Mouse (Mus musculus) stomach, embryonic 15.5 days (tissue): ENCODE data around the gene Eml3. TPM values are rescaled to one million over a fixed set of nuclear protein-coding genes. Genes with fewer than 3 reads are reported as not detected.
A peak's percentile ranks its signal among the peaks of the same experiment; 100 is the strongest.

Source experiments
- ATAC-seq: fragments of 200-750 bp; cut with Nextera tagmentation; 2 replicates; pipeline ENCODE4 v1.8.0; 2017; ENCODE audit warnings: low read depth, moderate number of reproducible peaks, moderate TSS enrichment; ENCODE audit not compliant: insufficient read depth, low FRiP score
- H3K27ac ChIP-seq: fragments of 300-500 bp; sonication (generic); 2 replicates; pipeline ENCODE4 v1.5.1; 2015; ENCODE audit warnings: mild to moderate bottlenecking, inconsistent platforms
- H3K27me3 ChIP-seq: fragments of 300-500 bp; sonication (generic); replicated peaks from 2 replicates; pipeline ENCODE4 v1.6.1; 2015; ENCODE audit warnings: inconsistent platforms
- H3K36me3 ChIP-seq: fragments of 300-500 bp; sonication (generic); 2 replicates; pipeline ENCODE4 v1.6.1; 2015; ENCODE audit warnings: inconsistent platforms
- H3K4me1 ChIP-seq: fragments of 300-500 bp; sonication (generic); 2 replicates; pipeline ENCODE4 v1.6.1; 2015; ENCODE audit warnings: inconsistent platforms
- H3K4me2 ChIP-seq: fragments of 300-500 bp; sonication (generic); 2 replicates; pipeline ENCODE4 v1.6.1; 2015; ENCODE audit warnings: mild to moderate bottlenecking, inconsistent platforms
- H3K4me3 ChIP-seq: fragments of 300-500 bp; sonication (generic); replicated peaks from 2 replicates; pipeline ENCODE4 v1.5.1; 2015; ENCODE audit warnings: inconsistent platforms
- H3K9ac ChIP-seq: fragments of 300-500 bp; sonication (generic); 2 replicates; pipeline ENCODE4 v1.6.1; 2015; ENCODE audit warnings: inconsistent platforms
- H3K9me3 ChIP-seq: fragments of 300-500 bp; sonication (generic); 2 replicates; pipeline ENCODE4 v1.6.1; 2016; ENCODE audit warnings: inconsistent platforms
- WGBS: fragments of 180-500 bp; shearing (Covaris S2); methylation state at CpG from one replicate; pipeline ENCODE4 v1.1.7; 2015; 5-methylcytosine and 5-hydroxymethylcytosine counted together
- polyA plus RNA-seq: library from polyadenylated mRNA; unstranded; fragments of >200 nt; fragmentation: Nextera tagmentation; extraction: Ambion mirVana; gene quantifications from 2 replicates; pipeline ENCODE4 v1.2.1, GENCODE M21; 2015

Eml3 gene
- polyA plus RNA-seq, 1 experiment from 2014 or later, result 31.7 TPM

DNA sequence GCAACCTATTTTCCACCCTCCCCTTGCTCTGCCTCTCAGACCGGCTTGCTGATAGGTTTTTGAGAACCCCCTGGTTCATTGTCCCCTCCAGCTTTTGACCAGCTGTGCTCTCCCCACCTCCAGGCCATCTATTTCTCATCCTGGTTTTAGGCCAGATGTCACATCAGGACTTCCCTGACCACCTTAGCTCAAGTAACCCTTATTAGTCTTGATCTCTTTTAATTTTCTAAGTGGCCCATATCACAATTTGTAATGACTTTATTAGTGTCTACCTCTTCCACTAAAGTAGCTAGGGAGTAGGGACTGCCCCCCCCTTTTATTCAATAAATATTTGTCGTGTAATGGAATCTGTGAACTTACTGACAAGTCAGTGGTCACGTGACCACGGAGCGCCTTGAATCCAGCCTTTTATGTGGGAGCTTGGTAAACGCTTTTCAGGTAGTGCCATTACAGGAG lies 8.5 kb upstream of the Eml3 start:
- peaks cover 17% of the 10 kb centered on the region for H3K36me3 ChIP-seq
- H3K9me3 ChIP-seq, result no peaks in the 10 kb centered on the region
- no peaks in the 10 kb centered on the region for H3K27me3 ChIP-seq
- H3K4me3 ChIP-seq, result peak overlapping the region; percentile 79
- under 1% methylated on average over 6 of the region's 6 CpGs for WGBS
- H3K4me2 ChIP-seq, result peak overlapping the region; percentile 65
- H3K4me1 ChIP-seq, result peaks cover 12% of the 10 kb centered on the region; the same call in 1 of the 2 replicates
- peak overlapping the region; percentile 64 for H3K9ac ChIP-seq
- ATAC-seq, result peak; percentile 17; the same call in 1 of the 2 replicates
- H3K27ac ChIP-seq, result peak overlapping the region; percentile 89

DNA sequence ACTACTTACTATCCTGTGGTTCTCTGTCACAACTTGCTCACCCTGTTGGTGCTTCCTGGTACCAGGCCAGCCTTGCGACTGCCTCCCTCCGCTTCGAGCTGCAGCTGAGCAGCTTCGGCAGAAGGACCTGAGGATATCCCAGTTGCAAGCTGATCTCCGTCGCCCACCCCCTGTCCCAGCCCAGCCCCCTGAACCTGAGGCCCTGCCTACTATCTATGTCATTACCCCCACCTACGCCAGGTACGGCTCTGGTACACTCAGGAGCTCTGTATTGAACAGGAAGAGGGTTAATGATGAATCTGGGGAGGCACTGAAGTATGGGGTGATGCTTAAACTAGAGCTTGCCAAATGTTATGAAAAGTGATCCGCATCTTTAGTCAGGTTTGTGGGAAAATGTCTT lies 7.6 kb upstream of the Eml3 start:
- Histone ChIP-seq H3K4me2 (peak overlapping the region; percentile 65), H3K4me3 (peak overlapping the region; percentile 79; the same call in 1 of the 2 replicates), H3K9ac (no peak overlapping the region), H3K36me3 (peaks cover 9% of the 10 kb centered on the region; the same call in 1 of the 2 replicates), H3K9me3 (no peaks in the 10 kb centered on the region), H3K27me3 (no peaks in the 10 kb centered on the region), H3K27ac (no peak overlapping the region), H3K4me1 (peaks cover 12% of the 10 kb centered on the region; the same call in 1 of the 2 replicates)
- 75% methylated on average over 9 of the region's 9 CpGs for WGBS
- ATAC-seq, result no peak

DNA sequence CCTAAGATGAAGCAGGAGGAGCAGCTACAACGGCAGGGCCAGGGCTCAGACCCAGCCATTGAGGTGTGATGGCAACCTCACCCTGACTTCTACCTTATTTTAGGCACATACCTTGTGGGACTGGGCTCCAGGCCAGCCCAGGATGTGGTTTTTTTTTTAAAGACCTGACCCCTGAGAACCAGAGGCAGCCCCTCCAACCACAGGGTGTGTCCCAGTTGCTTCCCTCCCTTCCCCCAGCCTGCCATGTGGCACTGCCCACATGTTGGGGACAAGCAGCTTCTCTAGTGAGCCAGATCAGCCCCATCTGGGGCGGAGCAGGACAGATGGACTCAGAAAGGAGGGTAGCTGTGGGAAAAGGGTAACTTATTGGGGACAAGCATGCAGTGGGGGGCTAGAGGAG lies 2.6 kb upstream of the Eml3 start:
- H3K27ac ChIP-seq, result no peak overlapping the region
- WGBS, result 82% methylated on average over 2 of the region's 2 CpGs
- H3K36me3 ChIP-seq, result 0 out of 2 replicates have a peak, but pooled peaks cover 6% of the 10 kb centered on the region
- H3K9me3 ChIP-seq, result no peaks in the 10 kb centered on the region
- no peak for ATAC-seq
- no peaks in the 10 kb centered on the region for H3K27me3 ChIP-seq
- no peak overlapping the region for H3K4me2 ChIP-seq
- H3K9ac ChIP-seq, result no peak overlapping the region
- H3K4me1 ChIP-seq, result peaks cover 23% of the 10 kb centered on the region
- H3K4me3 ChIP-seq, result no peak overlapping the region

DNA sequence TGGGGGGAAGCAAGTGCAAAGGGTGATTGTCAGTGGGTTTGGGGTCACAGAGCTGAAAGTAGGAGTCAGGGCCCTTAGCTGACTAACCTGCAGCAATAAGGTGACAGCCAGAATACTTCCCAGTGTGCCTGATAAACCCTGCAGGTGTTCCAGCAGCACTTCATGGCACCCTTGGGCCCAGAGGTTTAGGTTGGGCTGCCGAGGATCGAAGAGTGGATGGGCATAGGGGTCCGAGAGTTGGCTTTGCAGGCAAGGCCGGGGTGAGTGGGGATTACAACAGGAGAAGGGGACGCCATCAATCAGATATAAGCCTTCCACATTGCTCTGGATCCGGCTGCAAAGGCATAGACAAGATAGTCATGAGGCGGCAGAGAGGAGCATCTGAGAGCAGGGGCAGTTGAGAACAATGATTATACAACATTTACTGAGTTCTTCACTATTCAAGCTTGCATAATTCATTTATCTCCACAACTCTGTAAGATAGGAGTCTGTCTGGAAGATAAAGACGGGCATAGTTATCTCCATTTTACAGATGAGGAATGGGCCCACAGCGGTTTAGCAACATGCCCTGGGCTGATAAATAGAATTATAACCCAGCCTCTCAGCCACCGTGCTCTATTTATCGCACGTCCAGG lies 1.3 kb upstream of the Eml3 start:
- Histone ChIP-seq H3K27ac (no peak overlapping the region), H3K27me3 (no peaks in the 10 kb centered on the region), H3K4me2 (no peak overlapping the region), H3K36me3 (0 out of 2 replicates have a peak, but pooled peaks cover 7% of the 10 kb centered on the region), H3K9me3 (no peaks in the 10 kb centered on the region), H3K4me1 (peaks cover 22% of the 10 kb centered on the region), H3K4me3 (no peak overlapping the region), H3K9ac (no peak overlapping the region)
- WGBS, result 79% methylated on average over 12 of the region's 12 CpGs
- ATAC-seq, result no peak

DNA sequence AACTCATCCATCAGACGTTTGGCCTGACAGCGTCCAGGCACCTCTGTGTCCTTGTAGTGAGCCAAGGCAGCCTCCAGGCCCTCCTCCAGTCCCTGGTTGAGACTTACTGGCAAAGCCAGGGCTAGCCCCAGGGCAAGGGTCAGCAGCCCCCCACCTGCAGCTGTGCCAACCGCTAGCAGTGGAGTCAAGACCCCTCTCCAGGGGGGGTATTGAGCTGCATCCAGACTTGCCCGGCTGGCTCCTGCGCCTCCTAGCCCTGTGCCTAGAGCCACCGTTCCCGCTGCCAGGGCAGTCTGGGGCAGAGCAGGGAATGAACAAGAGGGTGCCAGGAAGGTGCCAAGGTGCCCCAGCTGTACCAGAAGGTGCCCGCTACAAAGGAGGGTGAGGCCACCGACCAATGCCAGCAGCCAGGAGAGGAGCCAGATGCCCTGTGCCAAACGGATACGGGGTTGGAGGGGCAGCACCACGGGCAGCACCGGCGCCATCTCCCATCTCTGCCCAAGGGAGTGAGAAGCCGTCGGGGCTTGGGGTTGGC lies 596 bp upstream of the Eml3 start:
- Histone ChIP-seq H3K36me3 (peaks cover 14% of the 10 kb centered on the region), H3K27me3 (no peaks in the 10 kb centered on the region), H3K4me3 (peak overlapping the region; percentile 75), H3K4me2 (peak overlapping the region; percentile 73), H3K4me1 (peaks cover 22% of the 10 kb centered on the region), H3K9ac (no peak overlapping the region), H3K9me3 (no peaks in the 10 kb centered on the region), H3K27ac (peak overlapping the region; percentile 90; the same call in 1 of the 2 replicates)
- no peak for ATAC-seq
- WGBS, result 27% methylated on average over 16 of the region's 16 CpGs

DNA sequence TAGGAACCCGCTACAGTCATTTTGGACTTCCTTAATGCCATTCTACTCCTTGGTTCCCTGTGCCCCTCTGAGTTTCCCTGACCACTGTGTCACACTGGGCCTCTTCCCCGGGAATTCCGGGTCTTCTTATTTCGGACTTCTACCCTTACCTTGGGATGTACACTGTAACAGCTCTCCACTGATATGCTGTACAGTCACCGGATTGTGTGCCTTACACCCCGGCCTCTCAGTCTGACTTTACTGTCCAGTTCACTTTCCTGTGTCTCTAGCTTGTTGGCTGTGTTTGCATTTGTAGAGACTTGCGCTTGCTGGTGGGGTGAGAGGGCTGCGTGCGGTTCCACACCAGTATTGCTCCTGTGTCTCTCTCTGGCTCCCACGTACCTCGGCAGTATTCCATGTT lies 765 bp downstream of the Eml3 start:
- Histone ChIP-seq H3K27ac (peak overlapping the region; percentile 90), H3K36me3 (peaks cover 25% of the 10 kb centered on the region), H3K4me3 (peak overlapping the region; percentile 75), H3K9me3 (no peaks in the 10 kb centered on the region), H3K9ac (peak overlapping the region; percentile 54), H3K4me1 (peaks cover 22% of the 10 kb centered on the region), H3K27me3 (no peaks in the 10 kb centered on the region), H3K4me2 (peak overlapping the region; percentile 73)
- ATAC-seq, result peak; percentile 6; the same call in 1 of the 2 replicates
- 6% methylated on average over 11 of the region's 11 CpGs for WGBS

DNA sequence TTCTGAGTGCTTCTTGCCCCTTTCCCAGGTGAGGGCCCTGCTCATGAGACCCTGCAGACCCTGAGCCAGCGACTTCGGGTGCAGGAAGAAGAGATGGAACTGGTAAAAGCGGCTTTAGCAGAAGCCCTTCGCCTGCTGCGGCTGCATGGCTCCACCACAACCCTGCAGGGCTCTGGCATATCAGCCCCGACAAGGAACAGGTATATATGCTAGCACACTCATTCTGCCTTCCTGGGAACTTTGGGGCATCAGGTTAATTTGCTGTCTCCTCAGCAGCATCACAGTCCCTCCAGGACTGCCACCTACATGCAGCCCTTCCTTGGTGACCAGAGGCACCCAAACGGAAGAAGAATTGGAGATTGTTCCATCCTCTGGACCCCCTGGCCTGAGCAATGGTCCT lies 1.4 kb downstream of the Eml3 start:
- Histone ChIP-seq H3K27ac (no peak overlapping the region), H3K4me1 (peaks cover 22% of the 10 kb centered on the region), H3K36me3 (peaks cover 22% of the 10 kb centered on the region), H3K27me3 (no peaks in the 10 kb centered on the region), H3K9ac (peak overlapping the region; percentile 54; the same call in 1 of the 2 replicates), H3K9me3 (no peaks in the 10 kb centered on the region), H3K4me3 (peak overlapping the region; percentile 75), H3K4me2 (peak overlapping the region; percentile 73)
- no peak for ATAC-seq
- 84% methylated on average over 7 of the region's 7 CpGs for WGBS

DNA sequence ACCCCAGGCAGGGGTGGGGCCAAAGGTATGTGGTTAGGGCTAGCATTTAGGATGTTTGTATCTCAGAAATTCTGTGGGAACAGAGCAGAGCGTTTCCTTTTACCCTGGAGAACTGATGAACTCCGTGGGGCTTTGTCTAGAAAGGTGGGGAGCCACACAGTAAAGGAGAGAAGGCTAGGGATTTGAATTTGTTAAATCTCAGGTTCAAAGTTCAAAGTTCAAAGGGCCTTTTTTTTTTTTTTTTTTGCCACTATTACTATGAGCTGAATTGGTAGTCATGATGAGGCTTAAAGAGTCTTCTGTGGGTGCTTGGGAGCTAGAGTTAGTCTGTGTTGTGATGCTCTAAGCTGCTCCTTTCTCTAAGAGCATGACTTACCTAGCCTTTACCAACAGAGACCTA lies 7.4 kb downstream of the Eml3 start:
- H3K27ac ChIP-seq, result no peak overlapping the region
- H3K9ac ChIP-seq, result no peak overlapping the region
- H3K4me3 ChIP-seq, result no peak overlapping the region
- no peak for ATAC-seq
- no peaks in the 10 kb centered on the region for H3K9me3 ChIP-seq
- peaks cover 35% of the 10 kb centered on the region for H3K36me3 ChIP-seq
- peaks cover 8% of the 10 kb centered on the region for H3K4me1 ChIP-seq
- WGBS, result 89% methylated on average over 2 of the region's 2 CpGs
- H3K27me3 ChIP-seq, result no peaks in the 10 kb centered on the region
- H3K4me2 ChIP-seq, result no peak overlapping the region

DNA sequence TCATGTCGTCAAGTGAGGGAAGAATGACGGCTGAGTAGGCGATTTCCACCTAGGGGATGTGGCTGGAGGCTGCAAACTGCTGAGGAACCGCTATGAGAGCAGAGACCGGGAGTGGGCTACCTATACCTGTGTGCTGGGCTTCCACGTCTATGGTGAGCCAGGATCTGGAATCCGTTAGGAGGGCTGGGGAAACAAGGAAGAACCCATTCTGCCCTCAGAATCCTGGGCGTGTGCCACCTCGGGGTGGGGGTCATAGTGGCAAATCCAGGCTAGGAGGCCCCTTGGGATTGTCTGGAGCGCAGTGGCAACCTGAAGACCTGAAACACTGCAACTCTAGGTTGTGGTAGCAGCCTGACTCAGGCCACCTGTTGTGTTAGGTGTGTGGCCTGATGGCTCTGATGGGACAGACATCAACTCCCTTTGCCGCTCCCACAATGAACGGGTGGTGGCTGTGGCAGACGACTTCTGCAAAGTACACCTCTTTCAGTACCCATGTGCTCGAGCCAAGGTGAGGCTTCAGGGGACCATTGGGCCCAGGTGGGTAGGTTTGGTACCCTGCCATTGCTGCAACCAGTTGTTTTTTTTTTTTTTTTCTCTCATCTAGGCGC lies 11.3 kb downstream of the Eml3 start:
- no peak for ATAC-seq
- Histone ChIP-seq H3K36me3 (peaks cover 21% of the 10 kb centered on the region), H3K4me1 (peaks cover 30% of the 10 kb centered on the region), H3K27ac (peak overlapping the region; percentile 98; the same call in 1 of the 2 replicates), H3K9me3 (no peaks in the 10 kb centered on the region), H3K9ac (0 out of 2 replicates have a peak overlapping the region, but pooled peaks have one; percentile 50), H3K27me3 (no peaks in the 10 kb centered on the region), H3K4me2 (peak overlapping the region; percentile 67; the same call in 1 of the 2 replicates), H3K4me3 (no peak overlapping the region)
- 76% methylated on average over 15 of the region's 15 CpGs for WGBS

DNA sequence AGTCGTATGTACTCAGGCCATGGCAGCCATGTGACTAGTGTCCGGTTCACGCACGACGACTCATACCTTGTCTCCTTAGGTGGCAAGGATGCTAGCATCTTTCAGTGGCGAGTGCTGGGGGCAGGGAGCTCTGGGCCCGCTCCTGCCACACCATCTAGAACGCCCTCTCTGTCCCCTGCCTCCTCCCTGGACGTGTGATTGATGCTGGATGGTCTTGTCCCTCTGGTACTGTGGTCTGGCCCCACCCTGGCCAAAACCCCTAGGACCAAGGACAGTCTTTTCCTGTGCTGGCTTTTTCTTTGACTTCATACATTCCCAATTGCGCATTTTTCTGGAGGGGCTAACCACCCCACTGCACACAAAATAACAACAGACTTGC lies 11.8 kb downstream of the Eml3 start:
- peaks cover 26% of the 10 kb centered on the region for H3K36me3 ChIP-seq
- no peak for ATAC-seq

DNA sequence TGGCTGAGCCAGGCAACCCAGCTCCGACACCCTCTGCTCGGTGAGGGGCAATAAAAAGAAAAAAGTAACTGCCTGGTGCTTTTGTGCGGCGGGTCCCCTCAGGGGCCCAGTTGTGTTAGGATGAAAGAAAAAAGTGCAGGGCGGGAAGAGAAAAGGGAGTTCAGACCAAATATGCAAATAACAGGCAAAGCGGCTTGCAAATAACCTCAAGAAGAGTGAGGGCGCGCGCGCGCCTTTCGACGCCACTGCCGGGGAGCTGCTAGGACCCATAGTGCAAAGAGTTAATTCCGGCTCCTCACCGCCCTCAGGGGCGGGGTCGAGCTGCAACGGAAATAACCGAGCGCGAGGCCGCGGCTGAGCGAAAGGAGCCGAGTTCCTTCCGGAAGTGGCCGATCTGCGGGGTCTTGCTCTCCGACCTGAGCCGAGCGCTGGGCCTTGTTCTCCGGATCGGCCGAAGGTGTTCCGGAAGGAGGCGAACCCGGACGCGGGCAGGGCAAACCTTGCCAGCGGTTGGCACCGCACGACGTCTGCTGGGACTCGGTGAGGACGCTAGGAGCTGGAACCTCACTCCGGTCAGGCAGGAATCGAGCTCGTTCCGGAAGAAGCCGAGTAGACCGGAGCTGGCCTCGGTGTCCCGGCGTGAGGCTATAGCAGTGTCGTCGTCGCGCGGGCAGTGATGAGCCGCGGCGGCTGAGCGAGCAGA lies 12.3 kb downstream of the Eml3 start, which contains the start of gene Mta2:
Mta2 (plus strand) TSS at position 361 of the 703 bp plus-strand sequence.
- H3K4me3 ChIP-seq, result peak within 1 kb of the TSS; percentile 96
- H3K9ac ChIP-seq, result peak within 1 kb of the TSS; percentile 99
- H3K4me2 ChIP-seq, result peak within 1 kb of the TSS; percentile 67
- no peaks in the 10 kb centered on the region for H3K9me3 ChIP-seq
- H3K27ac ChIP-seq, result peak within 1 kb of the TSS; percentile 98
- peaks cover 31% of the 10 kb centered on the region for H3K36me3 ChIP-seq
- ATAC-seq, result peak; percentile 95
- H3K4me1 ChIP-seq, result peaks cover 30% of the 10 kb centered on the region
- WGBS, result under 1% methylated on average over 64 of the region's 64 CpGs
- H3K27me3 ChIP-seq, result no peaks in the 10 kb centered on the region

More for the DNA sequence above, 11.8 kb downstream of the Eml3 start:
- Histone ChIP-seq H3K4me2 (peak overlapping the region; percentile 67), H3K4me3 (peak overlapping the region; percentile 96), H3K27ac (peak overlapping the region; percentile 98), H3K27me3 (no peaks in the 10 kb centered on the region), H3K4me1 (peaks cover 30% of the 10 kb centered on the region), H3K9me3 (no peaks in the 10 kb centered on the region), H3K9ac (peak overlapping the region; percentile 50; the same call in 1 of the 2 replicates)
- 29% methylated on average over 10 of the region's 10 CpGs for WGBS
